8 mouse cellular contexts compared by ENCODE assay signal in genomic region chr6:82119322-82120162, GRCm38 (mm10).
A peak's percentile ranks its signal among the peaks of the same experiment; 100 is the strongest.
DNase-seq lines count a peak whose midpoint lies in the region; ATAC-seq lines count a peak whose summit lies in the region.

No protein-coding gene starts in this region.

- ATAC-seq in hindbrain, embryonic 16.5 days = peak; percentile 81

- H3K27ac ChIP-seq in hindbrain, embryonic 16.5 days (ENCODE audit: low read depth, low read length) = no peak overlapping the region

- H3K9ac ChIP-seq in hindbrain, embryonic 16.5 days (ENCODE audit: low read depth, low read length) = peak overlapping the region; percentile 45; the same call in 1 of the 2 replicates

- no peaks in the 10 kb centered on the region for H3K27me3 ChIP-seq in hindbrain, embryonic 16.5 days (replicated peaks; ENCODE audit: control insufficient read depth, insufficient read depth, low read length)

- peak; percentile 45 for DNase-seq in WW6 (ENCODE audit: low read depth, low spot score)
- peak; percentile 75 to 79 for DNase-seq in cerebellum, postnatal 14 days
- DNase-seq in frontal cortex, postnatal 36 days (ENCODE audit: low spot score in 2 of 2) = peak; percentile 55 to 64
- peak; percentile 29 for DNase-seq in left cerebral cortex, adult 11 months (ENCODE audit: low spot score)
- DNase-seq in lung, postnatal 14 days = peak; percentile 68
- DNase-seq in right cerebral cortex, postnatal 14 days = peak; percentile 69
- DNase-seq in spleen, postnatal 14 days (ENCODE audit: low spot score in 2 of 2) = no peak

- H3K36me3 ChIP-seq in hindbrain, embryonic 16.5 days (ENCODE audit: control insufficient read depth, insufficient read depth, low read length) = no peaks in the 10 kb centered on the region

- no peaks in the 10 kb centered on the region for H3K9me3 ChIP-seq in hindbrain, embryonic 16.5 days (ENCODE audit: control insufficient read depth, low read length)

- peaks cover 3% of the 10 kb centered on the region; the same call in 1 of the 2 replicates for H3K4me1 ChIP-seq in hindbrain, embryonic 16.5 days (ENCODE audit: control insufficient read depth, insufficient read depth, low read depth, low read length)

- 21% methylated on average over 16 of the region's 16 CpGs for WGBS in hindbrain, embryonic 16.5 days

- H3K4me2 ChIP-seq in hindbrain, embryonic 16.5 days (ENCODE audit: low read length) = peak overlapping the region; percentile 49

- H3K4me3 ChIP-seq in hindbrain, embryonic 16.5 days (ENCODE audit: low read length) = 0 out of 2 replicates have a peak overlapping the region, but pooled peaks have one; percentile 11

Comparison
In these comparisons a context has a peak if more than half of its experiments do, and no peak if none do; other contexts are left out.
1. DNase-seq: peak in WW6 (single experiment), cerebellum, postnatal 14 days (2 of 2), frontal cortex, postnatal 36 days (2 of 2), left cerebral cortex, adult 11 months (single experiment), lung, postnatal 14 days (single experiment) and right cerebral cortex, postnatal 14 days (single experiment); none in spleen, postnatal 14 days (0 of 2).